ENCODE assay signal across 9 mouse cellular contexts in the genomic region with DNA sequence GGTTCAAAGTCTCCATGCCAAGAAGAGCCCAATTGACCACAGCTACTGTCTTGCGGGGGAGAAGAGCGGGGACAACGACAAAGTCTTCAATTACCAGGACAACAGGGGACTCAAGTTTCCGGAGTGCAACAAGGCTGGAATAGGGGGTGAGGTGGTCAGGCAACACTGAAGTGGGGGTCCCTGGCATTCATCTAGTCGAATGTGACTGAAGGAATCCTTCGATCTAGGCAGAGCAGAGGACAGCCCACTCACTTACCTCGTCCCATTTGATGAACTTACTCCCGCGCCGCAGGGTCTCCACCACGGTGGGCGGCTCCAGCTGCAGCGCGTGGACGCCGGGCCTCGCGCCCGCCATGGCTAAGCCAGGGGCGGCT. TPM values are rescaled to one million over a fixed set of nuclear protein-coding genes. Genes with fewer than 3 reads are reported as not detected.
DNase-seq lines count a peak whose midpoint lies in the region; ATAC-seq and TF ChIP-seq lines count a peak whose summit lies in the region.
"Had no signal": no experiment of that assay in that cellular context is flagged by ENCODE, and none has a peak within 500 bp of the region (broad histone marks: within the 10 kb centered on the region; RNA-seq: fewer than 3 reads in every experiment).

No protein-coding gene starts in this region.

- peak overlapping the region; percentile 47 for H3K4me2 ChIP-seq in hindbrain, embryonic 14.5 days (replicated peaks)
- H3K4me2 ChIP-seq in midbrain, embryonic 14.5 days (ENCODE audit: low read length), result peak overlapping the region; percentile 46

- under 1% methylated on average over 20 of the region's 20 CpGs for WGBS in kidney, adult 2 months
- 3% methylated on average over 20 of the region's 20 CpGs for WGBS in bone marrow, adult 2 months
- under 1% methylated on average over 20 of the region's 20 CpGs for WGBS in hindbrain, embryonic 14.5 days
- under 1% methylated on average over 20 of the region's 20 CpGs for WGBS in midbrain, embryonic 14.5 days

- no peaks in the 10 kb centered on the region for H3K9me3 ChIP-seq in hindbrain, embryonic 14.5 days (ENCODE audit: control insufficient read depth, low read length)
- no peaks in the 10 kb centered on the region for H3K9me3 ChIP-seq in midbrain, embryonic 14.5 days (ENCODE audit: control insufficient read depth, low read length)

- H3K36me3 ChIP-seq in kidney, adult 2 months (ENCODE audit: control insufficient read depth, insufficient read depth, low read length), result peaks cover 1% of the 10 kb centered on the region; the same call in 1 of the 2 replicates
- H3K36me3 ChIP-seq in hindbrain, embryonic 14.5 days (replicated peaks; ENCODE audit: control insufficient read depth, insufficient read depth), result no peaks in the 10 kb centered on the region
- no peaks in the 10 kb centered on the region for H3K36me3 ChIP-seq in midbrain, embryonic 14.5 days (ENCODE audit: control insufficient read depth, insufficient read depth, low read length)

- no peak for TF ChIP-seq CTCF in kidney, adult 2 months (conservative IDR thresholded peaks at IDR 0.05; ENCODE audit: insufficient read depth, insufficient read length, low read depth, low read length)
- TF ChIP-seq CTCF in bone marrow, adult 2 months (IDR thresholded peaks at IDR 0.05; ENCODE audit: control insufficient read depth, insufficient read depth, low read length), result no peak

- 0 out of 2 replicates have a peak overlapping the region, but pooled peaks have one; percentile 37 for H3K27ac ChIP-seq in kidney, adult 2 months (ENCODE audit: insufficient read depth, low read depth, low read length)
- no peak overlapping the region for H3K27ac ChIP-seq in bone marrow, adult 2 months (ENCODE audit: control insufficient read depth, insufficient read depth, low read depth, low read length, poor library complexity)
- H3K27ac ChIP-seq in hindbrain, embryonic 14.5 days, result no peak overlapping the region
- no peak overlapping the region for H3K27ac ChIP-seq in midbrain, embryonic 14.5 days (replicated peaks; ENCODE audit: low read depth, low read length)

- no peak for ATAC-seq in hindbrain, embryonic 14.5 days (ENCODE audit: low FRiP score)
- ATAC-seq in midbrain, embryonic 14.5 days (ENCODE audit: low FRiP score, low TSS enrichment), result no peak

- no peaks in the 10 kb centered on the region for H3K27me3 ChIP-seq in kidney, adult 2 months (replicated peaks; ENCODE audit: control insufficient read depth, insufficient read depth, low read length)
- peaks cover 23% of the 10 kb centered on the region for H3K27me3 ChIP-seq in hindbrain, embryonic 14.5 days (ENCODE audit: control insufficient read depth, insufficient read depth, low read length)
- peaks cover 20% of the 10 kb centered on the region for H3K27me3 ChIP-seq in midbrain, embryonic 14.5 days (ENCODE audit: control insufficient read depth, insufficient read depth, low read length)
- H3K27me3 ChIP-seq: Patski had no signal

- H3K4me1 ChIP-seq in kidney, adult 2 months (ENCODE audit: control insufficient read depth, insufficient read depth, low read length), result peaks cover 8% of the 10 kb centered on the region; the same call in 1 of the 2 replicates
- peaks cover 1% of the 10 kb centered on the region; the same call in 1 of the 2 replicates for H3K4me1 ChIP-seq in bone marrow, adult 2 months (ENCODE audit: control insufficient read depth, insufficient read depth, low read length)
- peaks cover 9% of the 10 kb centered on the region for H3K4me1 ChIP-seq in hindbrain, embryonic 14.5 days (replicated peaks; ENCODE audit: control insufficient read depth, insufficient read depth, low read length)
- peaks cover 12% of the 10 kb centered on the region for H3K4me1 ChIP-seq in midbrain, embryonic 14.5 days (ENCODE audit: control insufficient read depth, insufficient read depth, low read length)

- no peak for DNase-seq in kidney, adult 2 months
- no peak for DNase-seq in kidney, postnatal 36 days
- no peak for DNase-seq in hindbrain, embryonic 14.5 days (ENCODE audit: low spot score)
- DNase-seq in midbrain, embryonic 14.5 days, result no peak
- DNase-seq in cerebellum, postnatal 10 days, result no peak
- DNase-seq in natural killer cell, adult 2 months (ENCODE audit: low spot score in 2 of 2), result no peak
- no peak for DNase-seq in layer of hippocampus, adult 9-11 months

- H3K9ac ChIP-seq in hindbrain, embryonic 14.5 days, result peak overlapping the region; percentile 52
- no peak overlapping the region; the same call in 1 of the 2 replicates for H3K9ac ChIP-seq in midbrain, embryonic 14.5 days (replicated peaks; ENCODE audit: low read length)

- H3K4me3 ChIP-seq in kidney, adult 2 months (ENCODE audit: insufficient read depth, low read depth, low read length), result peak overlapping the region; percentile 81
- peak overlapping the region; percentile 72 for H3K4me3 ChIP-seq in bone marrow, adult 2 months (replicated peaks; ENCODE audit: control insufficient read depth, low read depth, low read length)
- peak overlapping the region; percentile 39 for H3K4me3 ChIP-seq in hindbrain, embryonic 14.5 days (replicated peaks; ENCODE audit: low read length)
- H3K4me3 ChIP-seq in midbrain, embryonic 14.5 days (replicated peaks; ENCODE audit: low read depth, low read length), result peak overlapping the region; percentile 28

- no peak for TF ChIP-seq POLR2A in kidney, adult 2 months (IDR thresholded peaks at IDR 0.05; ENCODE audit: low read depth, low read length)
- no peak for TF ChIP-seq POLR2A in bone marrow, adult 2 months (IDR thresholded peaks at IDR 0.05; ENCODE audit: borderline replicate concordance, control insufficient read depth, low read depth, low read length)

RNA-seq across cellular contexts. Expression of a gene that starts 5.5 kb away (rescaled TPM):
- polyA plus RNA-seq in kidney, adult 2 months (2012; rRNA removed), result 48.7 and 55.3 TPM in 2 replicates
- polyA plus RNA-seq in bone marrow, adult 2 months (2011; ENCODE audit: insufficient read depth, insufficient read length, low replicate concordance, missing spikeins), result 83.5 and 137 TPM in 2 replicates
- polyA plus RNA-seq in hindbrain, embryonic 14.5 days (2014; fragmentation: Nextera tagmentation; extraction: Ambion mirVana), result 211 and 215 TPM in 2 replicates
- 198 and 257 TPM in 2 replicates for polyA plus RNA-seq in midbrain, embryonic 14.5 days (2014; fragmentation: Nextera tagmentation; extraction: Ambion mirVana)

RNA-seq across cellular contexts. Expression of a gene that starts 7.0 kb away (rescaled TPM):
- polyA plus RNA-seq in kidney, adult 2 months (2012; rRNA removed), result 40.2 and 53.7 TPM in 2 replicates
- 9.7 and 14.6 TPM in 2 replicates for polyA plus RNA-seq in bone marrow, adult 2 months (2011; ENCODE audit: insufficient read depth, insufficient read length, low replicate concordance, missing spikeins)
- 10.6 and 11.4 TPM in 2 replicates for polyA plus RNA-seq in hindbrain, embryonic 14.5 days (2014; fragmentation: Nextera tagmentation; extraction: Ambion mirVana)
- 6.3 and 8.8 TPM in 2 replicates for polyA plus RNA-seq in midbrain, embryonic 14.5 days (2014; fragmentation: Nextera tagmentation; extraction: Ambion mirVana)

RNA-seq across cellular contexts. Expression of a gene that starts 11.0 kb away (rescaled TPM):
- polyA plus RNA-seq in kidney, adult 2 months (2012; rRNA removed), result 96.3 and 136 TPM in 2 replicates
- polyA plus RNA-seq in bone marrow, adult 2 months (2011; ENCODE audit: insufficient read depth, insufficient read length, low replicate concordance, missing spikeins), result 40.9 and 42.3 TPM in 2 replicates
- 99.2 and 101 TPM in 2 replicates for polyA plus RNA-seq in hindbrain, embryonic 14.5 days (2014; fragmentation: Nextera tagmentation; extraction: Ambion mirVana)
- 73.8 and 86.9 TPM in 2 replicates for polyA plus RNA-seq in midbrain, embryonic 14.5 days (2014; fragmentation: Nextera tagmentation; extraction: Ambion mirVana)

RNA-seq across cellular contexts. Expression of a gene that starts 18.2 kb away (rescaled TPM):
- 82.9 and 83.0 TPM in 2 replicates for polyA plus RNA-seq in kidney, adult 2 months (2012; rRNA removed)
- polyA plus RNA-seq in bone marrow, adult 2 months (2011; ENCODE audit: insufficient read depth, insufficient read length, low replicate concordance, missing spikeins), result 10.0 and 14.0 TPM in 2 replicates
- 54.8 and 57.6 TPM in 2 replicates for polyA plus RNA-seq in hindbrain, embryonic 14.5 days (2014; fragmentation: Nextera tagmentation; extraction: Ambion mirVana)
- 33.1 and 47.3 TPM in 2 replicates for polyA plus RNA-seq in midbrain, embryonic 14.5 days (2014; fragmentation: Nextera tagmentation; extraction: Ambion mirVana)

RNA-seq across cellular contexts. Expression of a gene that starts 23.1 kb away (rescaled TPM):
- polyA plus RNA-seq in kidney, adult 2 months (2012; rRNA removed), result 48.8 and 50.1 TPM in 2 replicates
- 14.8 and 28.8 TPM in 2 replicates for polyA plus RNA-seq in bone marrow, adult 2 months (2011; ENCODE audit: insufficient read depth, insufficient read length, low replicate concordance, missing spikeins)
- polyA plus RNA-seq in hindbrain, embryonic 14.5 days (2014; fragmentation: Nextera tagmentation; extraction: Ambion mirVana), result 22.8 and 23.7 TPM in 2 replicates
- polyA plus RNA-seq in midbrain, embryonic 14.5 days (2014; fragmentation: Nextera tagmentation; extraction: Ambion mirVana), result 23.1 and 26.7 TPM in 2 replicates

Comparison
In these comparisons a context has a peak if more than half of its experiments do, and no peak if none do; other contexts are left out.
1. H3K4me3 ChIP-seq: peak in every context shown above with its lines; median percentile 81 in kidney, adult 2 months; 72 in bone marrow, adult 2 months; 39 in hindbrain, embryonic 14.5 days; 28 in midbrain, embryonic 14.5 days.